Comparison of ENCODE assay signal across 10 mouse cellular contexts in the genomic region with DNA sequence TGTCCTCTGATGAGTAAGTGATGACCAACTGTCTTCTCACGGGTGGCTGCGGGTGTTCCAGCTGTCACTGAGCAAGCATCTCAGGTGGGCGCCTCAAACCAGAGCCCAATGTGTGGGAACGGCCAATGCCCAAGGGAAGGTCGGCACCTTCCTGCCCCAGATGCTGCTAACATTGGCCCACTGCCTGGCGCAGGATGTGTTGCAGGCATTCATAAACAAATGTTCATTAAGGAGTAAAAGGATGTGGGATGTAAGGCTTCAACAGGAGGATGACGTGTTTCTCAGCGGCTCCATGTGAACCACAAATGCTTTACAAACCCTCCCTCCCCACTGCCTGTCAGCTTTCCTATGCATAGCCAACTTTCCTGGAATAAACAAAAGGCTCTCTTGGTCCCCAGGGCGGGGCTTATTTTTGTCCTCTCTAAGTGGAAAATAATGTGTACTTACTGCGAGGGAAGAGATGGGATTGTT. TPM values are rescaled to one million over a fixed set of nuclear protein-coding genes. Genes with fewer than 3 reads are reported as not detected.
A peak's percentile ranks its signal among the peaks of the same experiment; 100 is the strongest.
DNase-seq lines count a peak whose midpoint lies in the region; ATAC-seq and TF ChIP-seq lines count a peak whose summit lies in the region.
"Had no signal": no experiment of that assay in that cellular context is flagged by ENCODE, and none has a peak within 500 bp of the region (broad histone marks: within the 10 kb centered on the region; RNA-seq: fewer than 3 reads in every experiment).

No protein-coding gene starts in this region.

- WGBS in kidney, embryonic 14.5 days: 70% methylated on average over 10 of the region's 10 CpGs
- WGBS in kidney, adult 2 months: 64% methylated on average over 10 of the region's 10 CpGs
- 62% methylated on average over 10 of the region's 10 CpGs for whole genome bisulfite sequencing in heart, embryonic 12.5 days
- WGBS in limb, embryonic 15.5 days: 65% methylated on average over 10 of the region's 10 CpGs

- no peak overlapping the region for H3K9ac ChIP-seq in kidney, embryonic 14.5 days (ENCODE audit: low read depth, low read length)
- no peak overlapping the region for H3K9ac ChIP-seq in heart, embryonic 12.5 days
- no peak overlapping the region for H3K9ac ChIP-seq in limb, embryonic 15.5 days

- H3K27ac ChIP-seq in kidney, embryonic 14.5 days (ENCODE audit: low read depth, low read length): no peak overlapping the region
- no peak overlapping the region for H3K27ac ChIP-seq in kidney, adult 2 months (ENCODE audit: insufficient read depth, low read depth, low read length)
- no peak overlapping the region for H3K27ac ChIP-seq in heart, embryonic 12.5 days (ENCODE audit: poor library complexity, severe bottlenecking)
- peak overlapping the region; percentile 43; the same call in 1 of the 2 replicates for H3K27ac ChIP-seq in limb, embryonic 15.5 days

- H3K9me3 ChIP-seq in kidney, embryonic 14.5 days (ENCODE audit: control insufficient read depth, low read length): no peaks in the 10 kb centered on the region
- H3K9me3 ChIP-seq in heart, embryonic 12.5 days (replicated peaks): no peaks in the 10 kb centered on the region
- no peaks in the 10 kb centered on the region for H3K9me3 ChIP-seq in limb, embryonic 15.5 days
- H3K9me3 ChIP-seq: megakaryocyte, embryonic 14.5 days had no signal

- no peak for ATAC-seq in kidney, embryonic 14.5 days (ENCODE audit: low FRiP score, low TSS enrichment)
- ATAC-seq in heart, embryonic 12.5 days (ENCODE audit: insufficient number of reproducible peaks, low FRiP score): no peak
- no peak for ATAC-seq in limb, embryonic 15.5 days (ENCODE audit: insufficient number of reproducible peaks, low FRiP score, low TSS enrichment, low read depth)
- no peak for ATAC-seq in activated CD4-positive, CD25-positive, alpha-beta regulatory T cell, adult 4 months
- ATAC-seq: CD4-positive, CD25-positive, alpha-beta regulatory T cell, adult 4 months had no signal

- H3K4me3 ChIP-seq in kidney, embryonic 14.5 days (ENCODE audit: low read length): no peak overlapping the region
- H3K4me3 ChIP-seq in kidney, adult 2 months (ENCODE audit: insufficient read depth, low read depth, low read length): no peak overlapping the region
- H3K4me3 ChIP-seq in heart, embryonic 12.5 days: peak overlapping the region; percentile 37
- peak overlapping the region; percentile 15; the same call in 1 of the 2 replicates for H3K4me3 ChIP-seq in limb, embryonic 15.5 days
- H3K4me3 ChIP-seq: megakaryocyte, embryonic 14.5 days had no signal

- TF ChIP-seq CTCF in kidney, adult 2 months (conservative IDR thresholded peaks at IDR 0.05; ENCODE audit: insufficient read depth, insufficient read length, low read depth, low read length): no peak

- no peak for TF ChIP-seq POLR2A in kidney, adult 2 months (IDR thresholded peaks at IDR 0.05; ENCODE audit: low read depth, low read length)

- peak overlapping the region; percentile 19 for H3K4me2 ChIP-seq in kidney, embryonic 14.5 days (replicated peaks; ENCODE audit: low read depth, low read length)
- H3K4me2 ChIP-seq in heart, embryonic 12.5 days: peak overlapping the region; percentile 63
- peak overlapping the region; percentile 41 for H3K4me2 ChIP-seq in limb, embryonic 15.5 days

- no peak for DNase-seq in kidney, adult 2 months
- peak; percentile 75 for DNase-seq in NIH3T3 (ENCODE audit: low read depth)
- DNase-seq in frontal cortex, postnatal 10 days (ENCODE audit: low spot score in 2 of 2): no peak
- DNase-seq in layer of hippocampus, adult 18-20 months (ENCODE audit: low spot score in 2 of 2): no peak

- H3K4me1 ChIP-seq in kidney, embryonic 14.5 days (ENCODE audit: control insufficient read depth, insufficient read depth, low read length): peaks cover 28% of the 10 kb centered on the region
- H3K4me1 ChIP-seq in kidney, adult 2 months (ENCODE audit: control insufficient read depth, insufficient read depth, low read length): peaks cover 34% of the 10 kb centered on the region
- peaks cover 50% of the 10 kb centered on the region for H3K4me1 ChIP-seq in heart, embryonic 12.5 days (replicated peaks)
- peaks cover 72% of the 10 kb centered on the region for H3K4me1 ChIP-seq in limb, embryonic 15.5 days

- H3K36me3 ChIP-seq in kidney, embryonic 14.5 days (ENCODE audit: control insufficient read depth, insufficient read depth, low read length): no peaks in the 10 kb centered on the region
- no peaks in the 10 kb centered on the region for H3K36me3 ChIP-seq in kidney, adult 2 months (ENCODE audit: control insufficient read depth, insufficient read depth, low read length)
- no peaks in the 10 kb centered on the region for H3K36me3 ChIP-seq in heart, embryonic 12.5 days
- H3K36me3 ChIP-seq in limb, embryonic 15.5 days: no peaks in the 10 kb centered on the region

- H3K27me3 ChIP-seq in kidney, embryonic 14.5 days (ENCODE audit: control insufficient read depth, insufficient read depth, low read length): no peaks in the 10 kb centered on the region
- no peaks in the 10 kb centered on the region for H3K27me3 ChIP-seq in kidney, adult 2 months (replicated peaks; ENCODE audit: control insufficient read depth, insufficient read depth, low read length)
- H3K27me3 ChIP-seq in heart, embryonic 12.5 days (replicated peaks): 0 out of 2 replicates have a peak, but pooled peaks cover 6% of the 10 kb centered on the region
- H3K27me3 ChIP-seq in limb, embryonic 15.5 days: no peaks in the 10 kb centered on the region

RNA-seq across cellular contexts. Expression of gene C1qtnf1, which starts 5.4 kb away (rescaled TPM):
- 2.8 and 4.0 TPM in 2 replicates for polyA plus RNA-seq in kidney, embryonic 14.5 days (2014; fragmentation: Nextera tagmentation; extraction: Ambion mirVana)
- 22.8 and 24.2 TPM in 2 replicates for polyA plus RNA-seq in kidney, adult 2 months (2012; rRNA removed)
- 4.9 and 5.5 TPM in 2 replicates for polyA plus RNA-seq in heart, embryonic 12.5 days (2016; fragmentation: Nextera tagmentation; extraction: Ambion mirVana)
- polyA plus RNA-seq in limb, embryonic 15.5 days (2015; fragmentation: Nextera tagmentation; extraction: Ambion mirVana): 12.1 and 14.8 TPM in 2 replicates
- 1 to 10 TPM; 2.0 to 2.9 TPM for total RNA-seq in layer of hippocampus, adult 18-20 months (2021)
- not detected for polyA plus RNA-seq in activated CD4-positive, CD25-positive, alpha-beta regulatory T cell, adult 4 months (2017; shearing (Covaris generic))
- polyA plus RNA-seq: CD4-positive, CD25-positive, alpha-beta regulatory T cell, adult 4 months had no signal

RNA-seq across cellular contexts. Expression of gene Cant1, which starts 14.5 kb away (rescaled TPM):
- 19.0 and 24.1 TPM in 2 replicates for polyA plus RNA-seq in kidney, embryonic 14.5 days (2014; fragmentation: Nextera tagmentation; extraction: Ambion mirVana)
- polyA plus RNA-seq in kidney, adult 2 months (2012; rRNA removed): 42.6 and 53.0 TPM in 2 replicates
- 23.6 and 23.7 TPM in 2 replicates for polyA plus RNA-seq in heart, embryonic 12.5 days (2016; fragmentation: Nextera tagmentation; extraction: Ambion mirVana)
- 29.3 and 30.6 TPM in 2 replicates for polyA plus RNA-seq in limb, embryonic 15.5 days (2015; fragmentation: Nextera tagmentation; extraction: Ambion mirVana)
- total RNA-seq in layer of hippocampus, adult 18-20 months (2021): 10 to 100 TPM; 41.4 to 44.8 TPM
- polyA plus RNA-seq in activated CD4-positive, CD25-positive, alpha-beta regulatory T cell, adult 4 months (2017; shearing (Covaris generic)): 10 to 100 TPM; 21.3 to 23.3 TPM

RNA-seq across cellular contexts. Expression of gene Lgals3bp, which starts 31.5 kb away (rescaled TPM):
- 11.8 and 13.0 TPM in 2 replicates for polyA plus RNA-seq in kidney, embryonic 14.5 days (2014; fragmentation: Nextera tagmentation; extraction: Ambion mirVana)
- 360 and 363 TPM in 2 replicates for polyA plus RNA-seq in kidney, adult 2 months (2012; rRNA removed)
- polyA plus RNA-seq in heart, embryonic 12.5 days (2016; fragmentation: Nextera tagmentation; extraction: Ambion mirVana): 4.5 and 5.1 TPM in 2 replicates
- polyA plus RNA-seq in limb, embryonic 15.5 days (2015; fragmentation: Nextera tagmentation; extraction: Ambion mirVana): 8.0 and 11.5 TPM in 2 replicates
- total RNA-seq in layer of hippocampus, adult 18-20 months (2021): 10 to 100 TPM; 18.3 to 18.8 TPM
- polyA plus RNA-seq in activated CD4-positive, CD25-positive, alpha-beta regulatory T cell, adult 4 months (2017; shearing (Covaris generic)): 100 to 1,000 TPM in 1 of 2 experiments, 10 to 100 TPM in 1; 98.4 to 147 TPM

RNA-seq across cellular contexts. Expression of gene Engase, which starts 43.2 kb away (rescaled TPM):
- 3.9 and 9.7 TPM in 2 replicates for polyA plus RNA-seq in kidney, embryonic 14.5 days (2014; fragmentation: Nextera tagmentation; extraction: Ambion mirVana)
- polyA plus RNA-seq in kidney, adult 2 months (2012; rRNA removed): 10.5 and 12.3 TPM in 2 replicates
- 4.5 and 4.6 TPM in 2 replicates for polyA plus RNA-seq in heart, embryonic 12.5 days (2016; fragmentation: Nextera tagmentation; extraction: Ambion mirVana)
- polyA plus RNA-seq in limb, embryonic 15.5 days (2015; fragmentation: Nextera tagmentation; extraction: Ambion mirVana): 6.1 and 6.6 TPM in 2 replicates
- 10 to 100 TPM; 11.8 to 16.2 TPM for total RNA-seq in layer of hippocampus, adult 18-20 months (2021)
- 1 to 10 TPM in 1 of 2 experiments, under 1 TPM in 1; 0.90 to 2.5 TPM for polyA plus RNA-seq in activated CD4-positive, CD25-positive, alpha-beta regulatory T cell, adult 4 months (2017; shearing (Covaris generic))

Comparison
In these comparisons a context has a peak if more than half of its experiments do, and no peak if none do; other contexts are left out.
1. H3K4me3 ChIP-seq: peak in heart, embryonic 12.5 days (single experiment) and limb, embryonic 15.5 days (single experiment); none in kidney, embryonic 14.5 days (single experiment) and kidney, adult 2 months (single experiment).
2. Peak in every context shown above with its lines, with median percentiles within 50 percentile points of each other: H3K4me2 ChIP-seq.